8 mouse cellular contexts compared by ENCODE assay signal in the genomic region with DNA sequence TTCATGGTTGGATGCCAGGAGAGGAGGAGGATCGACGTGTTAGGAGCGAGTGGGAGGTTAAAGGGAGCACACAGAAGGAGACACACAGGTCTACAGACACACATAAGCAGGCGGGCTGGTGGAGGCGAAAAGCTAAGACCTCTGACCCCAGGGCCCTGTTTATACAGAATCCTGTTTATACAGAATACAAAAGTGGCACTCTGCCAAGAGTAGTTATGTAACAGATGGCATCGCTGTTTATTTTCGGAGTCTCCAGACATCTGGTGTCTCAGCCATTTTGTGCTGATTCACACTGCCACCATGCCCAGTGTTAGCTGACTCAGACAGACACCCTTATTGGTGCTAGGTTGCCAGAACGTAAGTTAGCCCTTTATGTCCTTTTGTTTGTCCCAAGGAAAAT. TPM values are rescaled to one million over a fixed set of nuclear protein-coding genes. Genes with fewer than 3 reads are reported as not detected.
DNase-seq lines count a peak whose midpoint lies in the region; ATAC-seq and TF ChIP-seq lines count a peak whose summit lies in the region.

No protein-coding gene starts in this region.

- WGBS in liver, adult 2 months = 18% methylated on average over 8 of the region's 8 CpGs
- WGBS in liver, embryonic 11.5 days = 77% methylated on average over 8 of the region's 8 CpGs
- WGBS in neural tube, embryonic 14.5 days = 44% methylated on average over 8 of the region's 8 CpGs
- 79% methylated on average over 8 of the region's 8 CpGs for WGBS in midbrain, embryonic 11.5 days

- no peaks in the 10 kb centered on the region for H3K9me3 ChIP-seq in liver, embryonic 11.5 days (ENCODE audit: control insufficient read depth, low read length)
- no peaks in the 10 kb centered on the region for H3K9me3 ChIP-seq in neural tube, embryonic 14.5 days (ENCODE audit: control insufficient read depth, low read length)
- no peaks in the 10 kb centered on the region for H3K9me3 ChIP-seq in midbrain, embryonic 11.5 days (ENCODE audit: control insufficient read depth, low read length)

- no peak for ATAC-seq in liver, embryonic 11.5 days (replicated peaks; ENCODE audit: low FRiP score)
- ATAC-seq in cerebellum, adult (ENCODE audit: insufficient number of reproducible peaks, low FRiP score, low TSS enrichment) = peak; percentile 75; the same call in 1 of the 2 replicates
- peak; percentile 60; the same call in 1 of the 2 replicates for ATAC-seq in neural tube, embryonic 14.5 days (ENCODE audit: low read depth)
- ATAC-seq in midbrain, embryonic 11.5 days (ENCODE audit: low FRiP score) = no peak

- H3K4me2 ChIP-seq in liver, embryonic 11.5 days = no peak overlapping the region
- H3K4me2 ChIP-seq in neural tube, embryonic 14.5 days (ENCODE audit: low read depth, low read length) = no peak overlapping the region
- no peak overlapping the region for H3K4me2 ChIP-seq in midbrain, embryonic 11.5 days

- H3K79me2 ChIP-seq in liver, adult 2 months (ENCODE audit: control insufficient read depth, insufficient read depth, low read length) = no peaks in the 10 kb centered on the region

- H3K4me1 ChIP-seq in liver, adult 2 months (ENCODE audit: control insufficient read depth, insufficient read depth, low read length) = peaks cover 3% of the 10 kb centered on the region
- no peaks in the 10 kb centered on the region for H3K4me1 ChIP-seq in liver, embryonic 11.5 days (replicated peaks; ENCODE audit: control insufficient read depth, insufficient read depth, low read length)
- no peaks in the 10 kb centered on the region for H3K4me1 ChIP-seq in neural tube, embryonic 14.5 days (ENCODE audit: control insufficient read depth, insufficient read depth, low read length)
- no peaks in the 10 kb centered on the region for H3K4me1 ChIP-seq in midbrain, embryonic 11.5 days (ENCODE audit: control insufficient read depth, insufficient read depth, low read length)

- no peak overlapping the region for H3K27ac ChIP-seq in liver, adult 2 months (replicated peaks; ENCODE audit: insufficient read depth, low read depth, low read length)
- H3K27ac ChIP-seq in liver, embryonic 11.5 days (ENCODE audit: low read depth, low read length) = no peak overlapping the region
- no peak overlapping the region for H3K27ac ChIP-seq in neural tube, embryonic 14.5 days (ENCODE audit: low read depth, low read length)
- no peak overlapping the region for H3K27ac ChIP-seq in midbrain, embryonic 11.5 days (ENCODE audit: low read depth, low read length)

- no peak for TF ChIP-seq POLR2A in liver, adult 2 months (IDR thresholded peaks at IDR 0.05; ENCODE audit: extremely low read depth, insufficient read depth, low read length)

- H3K9ac ChIP-seq in liver, adult 2 months (ENCODE audit: low read depth, low read length) = no peak overlapping the region
- no peak overlapping the region for H3K9ac ChIP-seq in liver, embryonic 11.5 days (ENCODE audit: low read depth, low read length)
- H3K9ac ChIP-seq in neural tube, embryonic 14.5 days (replicated peaks; ENCODE audit: low read depth, low read length) = no peak overlapping the region
- H3K9ac ChIP-seq in midbrain, embryonic 11.5 days (ENCODE audit: low read length) = no peak overlapping the region

- no peak for TF ChIP-seq CTCF in liver, adult 2 months (IDR thresholded peaks at IDR 0.05; ENCODE audit: low read depth, low read length)

- no peaks in the 10 kb centered on the region for H3K27me3 ChIP-seq in liver, adult 2 months (ENCODE audit: control insufficient read depth, insufficient read depth, low read length)
- H3K27me3 ChIP-seq in liver, embryonic 11.5 days (replicated peaks; ENCODE audit: control insufficient read depth, insufficient read depth, low read length) = no peaks in the 10 kb centered on the region
- H3K27me3 ChIP-seq in neural tube, embryonic 14.5 days (ENCODE audit: control insufficient read depth, insufficient read depth, low read length) = no peaks in the 10 kb centered on the region
- no peaks in the 10 kb centered on the region for H3K27me3 ChIP-seq in midbrain, embryonic 11.5 days (ENCODE audit: control insufficient read depth, insufficient read depth, low read length)

- peak; percentile 70 for DNase-seq in liver, adult 2 months (ENCODE audit: extremely low read depth, low read depth, low spot score)
- DNase-seq in liver, embryonic 11.5 days (ENCODE audit: low spot score) = no peak
- DNase-seq in fibroblast of lung, adult 2 months (ENCODE audit: low read depth) = peak; percentile 18
- peak; percentile 42 to 59 for DNase-seq in layer of hippocampus, postnatal 14 days (ENCODE audit: low spot score in 2 of 2)
- DNase-seq in urinary bladder, postnatal 4 days (ENCODE audit: low spot score in 2 of 2) = no peak
- DNase-seq in midbrain, embryonic 11.5 days (ENCODE audit: low spot score, missing footprints) = no peak

- H3K4me3 ChIP-seq in liver, adult 2 months (ENCODE audit: insufficient read depth, low read depth, low read length) = no peak overlapping the region
- no peak overlapping the region for H3K4me3 ChIP-seq in liver, embryonic 11.5 days (ENCODE audit: low read depth, low read length)
- H3K4me3 ChIP-seq in neural tube, embryonic 14.5 days (ENCODE audit: low read depth, low read length) = no peak overlapping the region
- H3K4me3 ChIP-seq in midbrain, embryonic 11.5 days (ENCODE audit: low read depth, low read length) = no peak overlapping the region

- no peaks in the 10 kb centered on the region for H3K36me3 ChIP-seq in liver, adult 2 months (ENCODE audit: control insufficient read depth, insufficient read depth, low read length)
- H3K36me3 ChIP-seq in liver, embryonic 11.5 days (ENCODE audit: control insufficient read depth, insufficient read depth, low read length) = no peaks in the 10 kb centered on the region
- H3K36me3 ChIP-seq in neural tube, embryonic 14.5 days (ENCODE audit: control insufficient read depth, insufficient read depth, low read length) = no peaks in the 10 kb centered on the region
- no peaks in the 10 kb centered on the region for H3K36me3 ChIP-seq in midbrain, embryonic 11.5 days (ENCODE audit: control insufficient read depth, insufficient read depth, low read length)

RNA-seq across cellular contexts. Expression of a gene that starts 18.0 kb away (rescaled TPM):
- 8.9 and 10.9 TPM in 2 replicates for total RNA-seq in liver, adult 2 months (2014; rRNA removed)
- polyA plus RNA-seq in liver, adult 2 months (2012; rRNA removed) = 9.7 and 10.8 TPM in 2 replicates
- polyA plus RNA-seq in liver, embryonic 11.5 days (2014; fragmentation: Nextera tagmentation; extraction: Ambion mirVana) = 17.2 and 17.6 TPM in 2 replicates
- total RNA-seq in layer of hippocampus, postnatal 14 days (2021) = 1 to 10 TPM; 2.0 to 4.3 TPM
- polyA plus RNA-seq in neural tube, embryonic 14.5 days (2014; fragmentation: Nextera tagmentation; extraction: Ambion mirVana) = 1.8 and 2.8 TPM in 2 replicates
- 0.98 and 1.7 TPM in 2 replicates for polyA plus RNA-seq in midbrain, embryonic 11.5 days (2014; fragmentation: Nextera tagmentation; extraction: Ambion mirVana)

RNA-seq across cellular contexts. Expression of a gene that starts 19.9 kb away (rescaled TPM):
- total RNA-seq in liver, adult 2 months (2014; rRNA removed) = 8.5 and 9.7 TPM in 2 replicates
- 0.82 and 1.1 TPM in 2 replicates for polyA plus RNA-seq in liver, adult 2 months (2012; rRNA removed)
- 23.0 and 23.3 TPM in 2 replicates for polyA plus RNA-seq in liver, embryonic 11.5 days (2014; fragmentation: Nextera tagmentation; extraction: Ambion mirVana)
- total RNA-seq in layer of hippocampus, postnatal 14 days (2021) = 10 to 100 TPM; 13.1 to 13.6 TPM
- 15.2 and 15.3 TPM in 2 replicates for polyA plus RNA-seq in neural tube, embryonic 14.5 days (2014; fragmentation: Nextera tagmentation; extraction: Ambion mirVana)
- polyA plus RNA-seq in midbrain, embryonic 11.5 days (2014; fragmentation: Nextera tagmentation; extraction: Ambion mirVana) = 22.9 and 25.3 TPM in 2 replicates

Comparison
In these comparisons a context has a peak if more than half of its experiments do, and no peak if none do; other contexts are left out.
1. DNase-seq: peak in liver, adult 2 months (single experiment), fibroblast of lung, adult 2 months (single experiment) and layer of hippocampus, postnatal 14 days (2 of 2); none in liver, embryonic 11.5 days (single experiment), urinary bladder, postnatal 4 days (0 of 2) and midbrain, embryonic 11.5 days (single experiment).
2. ATAC-seq: peak in cerebellum, adult (single experiment) and neural tube, embryonic 14.5 days (single experiment); none in liver, embryonic 11.5 days (single experiment) and midbrain, embryonic 11.5 days (single experiment).